Mouse (Mus musculus) stomach, postnatal 0 days (tissue): Measurements from ENCODE around the gene Adrm1.

Source experiments
- CTCF ChIP-seq: IDR thresholded peaks from 2 replicates; pipeline ENCODE4 v1.5.1; 2016; ENCODE audit warnings: antibody characterized with exemption, low read depth, mild to moderate bottlenecking, moderate library complexity
- EP300 ChIP-seq: optimal IDR thresholded peaks from 2 replicates; pipeline ENCODE3; 2016; ENCODE audit warnings: antibody characterized with exemption

- TF ChIP-seq EP300, result no peak
- peak; percentile 68 for TF ChIP-seq CTCF
Observed at GRCm38 (mm10) chr2:180173163-180173562, 1.9 kb downstream of the Adrm1 start.
